Mouse (Mus musculus) c-Kit-positive CD71-negative TER-119-negative erythroid progenitor cells, embryonic 14.5 days (primary cell): ENCODE measurements around the gene Ptpdc1.

ENCODE experiments used
- DNase-seq: peaks from one replicate; pipeline ENCODE4 v3.0.0-alpha.2; 2013; ENCODE audit warnings: low read depth

Ptpdc1 gene

DNA sequence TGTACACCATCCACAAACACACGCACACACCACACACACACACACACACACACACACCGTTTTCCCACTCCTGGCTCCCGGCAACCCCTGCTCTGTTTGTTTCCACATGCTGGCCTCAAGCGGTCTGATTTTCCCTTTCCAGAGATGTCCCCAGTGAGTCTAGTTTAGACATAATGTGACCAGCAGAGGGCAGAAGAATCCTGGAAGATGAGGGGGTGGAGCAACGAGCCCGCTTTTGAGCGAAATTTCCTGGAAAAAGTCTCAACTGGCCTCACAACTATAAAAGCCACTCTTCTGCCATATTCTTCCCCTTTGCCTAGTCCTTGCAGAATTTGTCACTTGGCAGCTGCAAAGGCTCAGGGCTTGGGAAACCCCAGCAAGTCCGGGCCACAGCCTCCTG lies 30.2 kb upstream of the Ptpdc1 start:
- peak; percentile 40 for DNase-seq

DNA sequence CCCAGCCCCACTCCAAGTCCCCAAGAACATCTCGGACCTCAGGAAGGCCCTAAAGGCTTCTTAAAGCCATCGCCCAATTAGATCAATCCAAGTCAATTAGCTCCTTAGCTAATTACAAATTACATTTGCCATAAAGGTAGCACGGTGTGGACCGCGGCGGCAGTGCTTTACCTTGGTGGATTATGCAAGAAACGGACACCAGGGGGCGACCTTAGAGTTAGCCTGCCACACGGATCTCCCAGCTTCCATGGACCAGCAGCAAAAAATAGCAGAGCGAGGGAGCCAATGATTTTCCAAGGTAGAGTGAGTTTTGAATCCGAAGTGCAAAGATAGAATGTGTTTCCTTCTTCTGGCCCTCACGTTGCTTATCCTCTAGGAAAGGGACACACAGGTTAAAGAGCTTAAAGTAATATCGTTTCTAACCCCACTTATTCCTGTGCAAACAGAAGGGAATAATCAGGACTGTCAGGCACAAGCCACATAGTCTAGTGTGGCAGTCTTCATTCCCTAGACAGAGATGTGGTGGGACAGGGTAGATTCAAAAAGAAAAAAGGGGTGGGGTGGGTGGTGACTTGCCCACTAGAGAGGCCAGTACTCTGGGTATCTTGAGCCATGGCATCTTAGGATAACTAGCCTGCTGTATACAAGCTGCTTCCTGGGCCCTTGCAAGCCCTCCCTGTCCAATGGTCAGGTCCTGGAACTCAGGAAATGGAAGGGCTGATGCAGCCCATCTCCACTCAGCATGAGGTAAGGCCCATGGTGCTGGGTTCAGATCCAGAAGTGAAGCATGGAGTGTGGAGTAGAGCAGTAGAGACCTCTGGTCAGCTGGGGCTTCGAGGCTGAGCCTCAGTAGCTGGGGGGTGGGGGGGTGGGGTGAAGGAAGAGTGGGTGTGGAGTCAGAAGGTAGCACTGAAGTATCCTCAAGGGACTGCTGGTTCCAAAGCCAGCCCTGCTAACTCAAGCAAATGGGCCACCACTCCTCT lies 28.6 kb upstream of the Ptpdc1 start:
- peak; percentile 42 for DNase-seq

DNA sequence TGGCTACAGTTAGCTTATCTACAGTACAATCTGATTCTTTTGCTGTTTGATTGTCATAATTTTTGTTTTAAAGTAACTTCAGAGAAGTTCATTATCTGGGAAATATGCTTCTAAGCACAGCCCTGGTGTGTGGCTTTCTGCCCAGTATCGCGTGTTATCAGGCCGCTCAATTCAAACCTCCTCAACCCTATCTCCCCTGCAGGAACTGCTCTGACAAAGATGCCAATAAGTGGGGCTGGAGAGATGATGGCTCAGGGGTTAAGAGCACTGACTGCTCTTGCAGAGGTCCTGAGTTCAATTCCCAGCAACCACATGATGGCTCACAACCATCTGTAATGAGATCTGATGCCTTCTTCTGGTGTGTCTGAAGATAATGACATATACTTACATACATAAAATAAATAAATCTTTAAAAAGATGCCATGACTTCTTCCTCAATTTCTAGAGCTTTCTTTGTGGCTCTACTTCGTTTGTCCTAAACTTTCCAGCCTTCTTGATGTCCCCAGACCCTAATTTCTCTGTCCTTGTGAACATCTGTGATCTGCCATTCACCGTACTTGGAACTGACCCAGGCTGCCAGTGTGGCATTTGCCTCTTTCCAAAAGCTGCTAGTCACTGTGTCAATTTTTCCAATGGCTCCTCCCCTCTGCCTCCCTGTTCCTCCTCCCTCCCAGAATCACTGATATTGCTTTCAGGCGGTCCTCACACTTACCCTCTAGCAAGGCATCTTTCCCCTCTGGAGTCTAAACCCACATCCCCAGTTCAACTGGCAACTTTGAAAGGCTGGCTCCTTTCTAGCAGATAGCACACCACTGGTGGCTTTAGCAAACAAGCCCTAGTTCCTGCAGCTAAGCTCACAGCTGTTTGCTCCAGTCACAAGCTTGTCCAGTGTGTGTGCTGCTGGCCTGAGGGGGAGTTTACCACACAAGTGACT lies 25.9 kb upstream of the Ptpdc1 start:
- peak; percentile 40 for DNase-seq

DNA sequence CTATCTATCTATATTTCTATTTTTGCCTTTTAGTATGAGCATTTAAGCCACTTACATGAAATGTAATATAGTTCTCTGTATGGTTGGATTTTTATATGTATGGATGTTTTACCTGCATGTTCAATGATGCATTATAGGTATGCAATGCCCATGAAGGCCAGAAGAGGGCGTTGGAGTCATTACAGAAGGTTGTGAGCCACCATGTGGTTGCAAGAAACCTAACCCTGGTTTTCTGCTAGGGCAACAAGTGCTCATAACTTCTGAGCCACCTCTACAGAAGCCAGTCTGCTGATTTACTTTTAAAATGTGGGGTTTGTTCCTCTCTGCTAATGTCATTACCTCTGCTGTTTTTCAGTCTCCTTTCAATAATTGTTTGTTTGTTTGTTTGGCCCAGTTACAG lies 25.2 kb upstream of the Ptpdc1 start:
- DNase-seq = peak; percentile 45

DNA sequence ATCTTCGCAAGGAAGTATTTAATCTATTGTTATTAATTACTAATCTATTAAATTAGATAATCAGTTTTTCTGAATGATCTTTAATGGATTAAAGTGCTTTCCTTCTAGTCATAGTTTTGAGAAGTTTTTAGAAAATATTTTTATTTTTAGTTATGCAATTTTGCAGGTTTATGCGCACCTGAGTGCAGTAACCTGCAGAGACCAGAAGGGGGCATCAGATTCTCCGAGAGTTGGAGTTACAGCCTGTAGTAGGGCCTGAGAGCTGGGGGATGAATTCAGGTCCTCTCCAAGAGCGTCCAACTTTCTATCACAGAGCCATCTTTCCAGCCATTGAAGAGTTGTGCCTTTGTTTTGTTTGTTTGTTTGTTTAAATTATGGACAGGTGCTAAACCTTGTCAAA lies 21.2 kb upstream of the Ptpdc1 start:
- no peak for DNase-seq

DNA sequence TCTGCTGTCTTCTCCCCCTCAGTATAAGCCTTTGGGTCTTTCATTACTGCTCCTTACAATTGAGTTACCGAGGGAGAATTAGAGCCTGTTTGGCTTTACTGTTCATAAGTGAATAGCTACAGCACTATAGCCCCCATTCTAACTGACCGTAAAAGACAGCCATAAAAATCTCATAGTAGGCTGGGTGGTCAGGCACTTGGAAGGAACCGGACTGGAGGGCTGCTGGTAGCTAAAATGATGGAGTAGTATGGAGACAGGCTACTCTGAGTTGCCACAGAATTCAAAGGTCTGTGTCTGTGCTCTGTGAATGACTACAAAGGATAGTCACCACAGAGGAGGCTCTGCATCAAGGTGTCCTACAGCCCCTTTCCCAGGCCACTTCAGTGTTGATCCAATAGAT lies 18.5 kb upstream of the Ptpdc1 start:
- DNase-seq = no peak

DNA sequence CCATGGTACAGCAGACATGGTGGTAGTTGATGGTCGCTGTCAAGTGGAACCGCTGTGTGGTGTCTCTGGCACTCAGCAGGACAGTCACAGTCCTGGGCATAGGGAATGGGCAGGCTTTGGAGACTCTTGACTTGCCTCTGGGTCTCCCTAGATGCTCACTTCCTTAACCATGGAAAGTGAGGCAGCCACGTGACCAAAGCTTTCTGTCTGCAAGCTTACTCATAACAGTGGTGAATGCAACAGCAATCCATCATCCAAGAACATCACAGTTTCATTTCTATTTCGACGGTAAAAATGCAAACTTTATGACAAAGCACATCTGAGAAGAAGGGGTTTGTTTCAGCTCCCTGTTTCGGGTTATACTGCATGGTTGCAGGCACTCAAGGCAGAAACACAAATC lies 17.6 kb upstream of the Ptpdc1 start:
- DNase-seq = no peak

DNA sequence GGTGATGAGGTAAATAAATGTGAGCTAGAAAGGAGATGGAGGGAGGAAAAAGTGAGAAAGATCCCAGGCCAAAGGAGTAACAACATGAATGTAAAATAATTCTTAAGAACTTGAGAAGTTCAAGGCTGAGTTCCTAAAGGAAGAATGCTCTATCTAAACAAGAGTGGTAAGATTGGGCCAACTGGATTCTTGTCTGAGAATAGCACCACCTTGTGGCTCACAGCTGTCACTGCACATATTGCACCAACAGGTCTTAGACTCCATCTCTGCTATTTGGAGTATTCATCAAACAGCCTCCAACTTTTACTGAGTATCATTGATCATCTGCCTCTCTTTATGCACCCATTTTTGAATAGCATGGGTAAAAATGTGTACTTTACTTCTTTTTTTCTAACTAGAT lies 14.1 kb upstream of the Ptpdc1 start:
- DNase-seq = no peak

DNA sequence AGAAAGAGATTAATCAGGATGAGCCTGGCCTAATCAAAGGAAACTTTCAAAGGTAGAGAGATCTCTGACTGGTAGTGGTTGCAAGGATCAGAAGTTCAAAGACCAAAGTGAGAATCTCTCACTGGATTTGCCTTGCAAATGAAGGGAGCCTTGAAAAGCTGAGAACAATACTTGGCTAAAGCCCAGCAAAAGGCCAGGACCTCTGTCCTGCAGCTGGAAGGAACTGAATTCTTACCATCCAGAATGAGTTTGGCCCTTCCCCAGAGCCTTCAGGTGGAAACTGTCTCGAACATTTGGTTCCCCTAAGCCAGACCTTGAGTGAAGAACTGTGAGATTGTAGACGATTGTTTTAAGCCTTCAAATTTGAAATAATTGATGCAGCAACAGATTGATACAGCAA lies 12.2 kb upstream of the Ptpdc1 start:
- no peak for DNase-seq

DNA sequence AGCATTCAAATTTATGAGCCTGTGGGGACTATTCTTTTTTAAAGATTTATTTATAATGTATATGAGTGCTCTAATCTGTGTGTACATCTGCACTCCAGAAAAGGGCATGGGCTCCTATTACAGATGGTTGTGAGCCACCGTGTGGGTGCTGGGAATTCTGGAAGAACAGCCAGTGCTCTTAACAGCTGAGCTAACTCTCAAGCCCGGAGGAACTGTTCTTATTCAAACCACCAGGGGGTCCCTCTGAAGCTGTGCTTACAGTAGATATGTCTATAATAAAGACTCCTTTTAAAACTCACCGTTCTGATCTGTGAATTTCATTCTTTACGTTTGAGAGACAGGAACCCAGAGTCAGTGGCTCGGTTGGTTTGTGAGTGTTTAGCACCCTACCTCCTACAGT lies 6.2 kb upstream of the Ptpdc1 start:
- DNase-seq = no peak

DNA sequence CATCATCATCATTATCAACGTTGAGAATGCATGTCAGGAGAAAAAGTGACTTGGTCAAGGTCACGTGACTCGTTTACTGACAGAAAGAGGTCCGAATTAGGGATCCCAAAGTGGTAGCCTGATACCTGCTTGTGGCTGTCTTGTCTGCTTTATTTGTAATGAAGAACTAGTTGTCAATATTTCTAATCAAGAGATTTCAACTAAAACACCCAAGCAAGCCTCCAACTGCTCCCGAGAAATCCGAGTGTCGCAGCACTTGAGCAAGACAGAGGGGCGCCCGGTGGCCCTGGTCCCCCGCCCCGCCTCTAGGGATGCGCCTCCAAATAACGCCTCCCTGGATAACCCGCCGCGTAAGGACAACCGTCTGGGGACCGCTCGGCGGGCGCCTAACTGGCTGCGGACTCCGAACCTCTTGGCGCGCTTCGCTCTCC lies 481 bp downstream of the Ptpdc1 start:
- peak; percentile 9 for DNase-seq

DNA sequence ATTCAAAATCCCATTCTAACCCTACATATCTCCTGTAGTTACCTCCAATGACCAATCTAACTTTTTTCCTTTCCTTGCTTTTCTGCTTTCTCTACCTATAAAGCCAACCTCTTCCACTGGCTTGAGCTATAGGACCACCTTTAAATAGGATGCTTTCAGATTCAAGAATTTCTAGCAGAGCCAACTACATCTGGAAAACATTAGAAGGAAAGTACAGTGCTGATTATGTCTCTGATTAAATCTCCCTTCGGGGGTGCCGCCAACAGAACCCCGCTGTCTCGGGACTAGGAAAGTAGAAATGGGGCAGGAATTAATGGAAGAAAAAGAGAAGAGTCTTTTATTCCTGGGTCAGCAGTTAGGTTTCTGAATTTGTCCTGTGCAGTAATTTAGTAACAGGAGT lies 6.6 kb downstream of the Ptpdc1 start:
- DNase-seq = no peak

DNA sequence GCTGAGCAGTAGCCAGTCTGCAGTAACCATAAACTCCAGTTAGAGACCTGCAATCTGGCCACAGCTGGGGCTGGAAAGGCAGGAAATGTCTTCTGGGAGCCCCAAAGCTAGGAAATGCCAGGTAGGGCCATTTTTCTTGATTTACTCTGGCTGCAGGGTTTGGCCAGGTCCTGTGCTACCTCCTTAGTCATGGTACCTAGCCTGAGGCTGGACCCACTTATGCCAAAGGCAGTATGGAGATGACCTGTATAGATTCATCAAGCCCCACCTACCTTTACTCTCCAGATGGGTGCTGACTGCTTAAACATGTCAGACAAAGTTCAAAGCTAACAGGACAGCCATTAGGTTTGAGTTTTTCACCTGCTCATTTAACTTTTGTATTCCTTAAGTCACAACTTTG lies 7.7 kb downstream of the Ptpdc1 start:
- DNase-seq = no peak

DNA sequence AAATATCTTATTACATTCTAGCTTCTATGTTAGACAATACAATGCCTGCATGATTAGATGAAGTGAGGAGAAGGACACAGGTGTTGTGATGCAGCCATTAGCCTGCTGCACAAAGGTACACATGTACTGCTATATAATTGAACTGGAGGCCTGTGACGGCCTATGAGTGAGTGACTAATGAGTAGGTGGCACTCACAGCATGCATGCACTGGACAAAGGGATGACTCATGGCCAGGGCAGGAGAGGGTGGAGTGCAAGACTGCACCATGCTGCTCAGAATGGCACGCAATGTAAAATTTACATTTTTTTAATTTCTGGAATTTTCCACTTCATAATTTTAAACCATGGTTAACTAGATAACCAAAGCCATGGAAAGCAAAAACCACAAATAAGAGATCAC lies 10.9 kb downstream of the Ptpdc1 start:
- DNase-seq = no peak

DNA sequence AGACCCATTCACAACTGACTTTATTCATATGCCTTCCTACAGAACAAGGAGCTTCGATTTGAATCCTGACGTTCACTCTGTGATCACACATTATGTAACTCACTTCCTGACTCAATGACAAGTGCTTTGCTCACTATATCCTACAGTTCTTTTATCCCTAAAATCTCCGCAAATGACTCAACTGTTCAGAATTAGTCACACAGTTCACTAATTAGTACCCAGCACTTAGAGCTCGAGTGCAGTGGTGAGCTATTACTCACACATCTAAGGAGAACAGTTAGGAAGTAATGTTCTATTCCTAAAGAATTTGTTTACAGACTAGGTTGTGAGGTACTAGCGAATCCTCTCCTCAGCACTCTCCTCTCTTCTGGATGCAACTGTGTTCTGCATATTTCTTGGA lies 16.4 kb downstream of the Ptpdc1 start:
- no peak for DNase-seq

DNA sequence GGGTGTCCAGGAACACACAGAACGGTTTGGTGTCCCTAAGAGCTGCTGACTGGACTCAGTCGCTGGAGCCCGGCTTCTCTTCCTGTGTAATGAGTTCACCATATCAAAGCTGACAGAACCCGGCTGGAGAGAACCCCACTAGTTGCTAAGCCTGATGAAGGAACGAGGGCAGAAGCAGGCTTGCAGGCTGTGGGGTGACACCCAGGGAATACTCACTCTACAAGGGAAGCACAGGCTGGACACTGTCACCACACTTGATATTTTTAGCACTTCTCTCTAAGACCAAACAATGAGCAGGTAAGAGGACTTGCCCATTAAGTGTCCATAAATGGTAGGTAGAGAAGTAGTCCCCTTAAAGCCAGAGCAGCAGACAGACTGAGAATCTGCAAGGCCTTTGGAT lies 20.9 kb downstream of the Ptpdc1 start:
- no peak for DNase-seq

DNA sequence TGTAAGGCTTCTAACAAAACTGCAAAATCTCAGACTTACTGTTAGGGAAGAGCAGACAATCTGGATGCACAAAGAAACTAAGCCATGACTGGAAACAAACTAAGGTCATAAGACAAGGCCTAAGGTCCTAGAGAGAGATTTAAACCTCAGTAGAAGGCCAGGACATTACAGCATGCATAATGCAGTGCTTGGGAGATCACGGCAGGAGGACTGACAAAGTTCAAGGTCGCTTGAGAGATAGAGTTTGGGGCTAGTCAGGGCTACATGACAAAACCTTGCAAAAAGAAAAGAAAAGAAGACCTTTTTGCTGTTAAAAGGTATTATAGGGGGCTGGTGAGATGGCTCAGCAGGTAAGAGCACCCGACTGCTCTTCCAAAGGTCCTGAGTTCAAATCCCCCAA lies 22.2 kb downstream of the Ptpdc1 start:
- no peak for DNase-seq

DNA sequence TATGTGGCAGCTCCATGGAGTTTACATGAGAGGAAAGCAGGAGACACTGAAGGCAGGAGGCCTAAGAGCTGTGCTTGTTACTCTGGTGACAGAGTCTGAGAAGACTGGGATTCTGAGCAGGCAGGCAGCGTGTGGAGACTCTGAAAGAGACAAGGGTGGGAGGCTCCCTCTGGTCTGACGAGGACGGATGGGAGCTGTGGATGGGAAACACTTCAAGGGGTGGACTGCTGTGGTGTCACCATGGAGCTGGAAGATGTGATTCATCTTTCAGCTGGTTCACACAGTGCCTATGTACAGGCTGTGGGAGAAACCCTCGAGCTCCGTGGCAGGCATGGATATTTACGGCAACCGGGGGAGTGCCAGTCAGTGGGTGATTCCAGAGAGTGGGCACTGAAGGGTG lies 30.9 kb downstream of the Ptpdc1 start:
- DNase-seq = no peak

DNA sequence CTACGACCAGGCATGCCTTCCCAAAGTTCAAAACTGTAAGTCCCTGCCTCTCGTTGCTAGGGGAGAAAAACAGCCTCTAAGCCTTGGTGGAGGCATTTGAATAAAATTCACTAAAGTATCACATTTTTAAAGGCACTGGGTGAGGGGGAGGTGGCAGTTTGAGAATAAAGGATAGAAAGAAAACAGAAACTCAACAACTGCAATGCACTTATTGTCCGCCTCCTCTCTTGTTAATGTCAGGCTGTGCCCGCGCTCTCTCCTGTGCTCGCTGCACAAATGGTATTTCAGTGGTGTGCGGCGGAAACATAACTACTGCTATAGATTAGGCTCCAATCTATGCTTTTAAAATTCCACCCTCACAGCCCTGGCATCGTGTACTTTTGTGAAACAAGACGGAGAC lies 31.4 kb downstream of the Ptpdc1 start:
- DNase-seq = no peak

DNA sequence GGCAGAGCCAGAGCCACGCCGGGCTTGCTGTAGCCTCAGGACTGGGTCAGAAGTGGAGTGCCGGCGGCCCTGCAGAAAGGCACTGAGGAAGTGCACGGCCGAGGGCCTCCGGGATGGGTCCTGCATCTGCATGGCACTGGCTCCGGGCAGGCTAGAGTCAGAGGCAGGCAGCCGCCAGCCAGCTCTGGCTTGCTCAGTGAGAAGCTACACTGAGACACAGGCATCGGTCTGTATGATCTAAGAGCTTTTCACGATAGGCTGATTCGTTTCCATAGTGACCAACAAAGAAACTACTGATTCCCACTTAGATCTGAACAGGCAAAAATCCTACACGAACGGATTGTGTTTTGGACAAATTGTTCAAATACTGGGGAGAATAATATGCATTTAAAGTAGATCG lies 32.3 kb downstream of the Ptpdc1 start:
- DNase-seq = no peak

DNA sequence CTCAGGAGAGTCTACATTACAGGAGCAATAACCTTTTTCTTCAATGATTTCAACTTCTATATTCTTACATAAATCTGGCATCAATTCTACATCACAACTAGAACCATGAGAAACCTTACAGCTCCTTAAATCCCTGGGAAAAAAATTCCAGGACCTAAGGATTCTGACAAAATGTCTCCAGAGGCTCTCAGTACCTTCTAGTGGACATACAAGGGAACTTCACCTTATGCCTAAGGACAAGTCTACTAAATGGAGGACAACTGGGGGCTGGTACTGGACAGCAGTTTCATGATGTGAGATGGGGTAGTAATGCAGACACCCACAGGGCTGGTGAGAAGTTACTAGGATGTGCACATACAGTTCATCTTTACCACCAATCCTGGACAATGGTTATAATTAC lies 34.7 kb downstream of the Ptpdc1 start:
- no peak for DNase-seq

DNA sequence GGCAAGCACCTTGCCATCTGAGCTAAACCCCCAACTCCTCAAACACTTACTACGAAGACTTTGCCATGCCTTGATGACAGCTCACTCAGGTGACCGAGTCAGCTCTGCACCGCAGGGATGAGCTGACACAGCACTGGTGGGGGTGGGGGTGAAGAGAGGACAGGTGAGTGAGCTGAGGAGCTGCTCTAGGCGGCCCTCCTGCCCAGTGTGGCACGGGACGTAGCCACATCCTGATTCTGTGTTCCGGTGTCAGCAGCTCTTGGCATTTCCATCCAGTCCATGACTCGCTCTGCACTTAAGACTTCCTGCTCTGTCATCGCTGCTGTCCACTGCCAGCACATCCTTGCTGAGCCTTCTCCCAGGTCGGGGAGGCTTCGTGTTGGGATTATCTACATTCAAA lies 38.1 kb downstream of the Ptpdc1 start:
- DNase-seq = no peak

DNA sequence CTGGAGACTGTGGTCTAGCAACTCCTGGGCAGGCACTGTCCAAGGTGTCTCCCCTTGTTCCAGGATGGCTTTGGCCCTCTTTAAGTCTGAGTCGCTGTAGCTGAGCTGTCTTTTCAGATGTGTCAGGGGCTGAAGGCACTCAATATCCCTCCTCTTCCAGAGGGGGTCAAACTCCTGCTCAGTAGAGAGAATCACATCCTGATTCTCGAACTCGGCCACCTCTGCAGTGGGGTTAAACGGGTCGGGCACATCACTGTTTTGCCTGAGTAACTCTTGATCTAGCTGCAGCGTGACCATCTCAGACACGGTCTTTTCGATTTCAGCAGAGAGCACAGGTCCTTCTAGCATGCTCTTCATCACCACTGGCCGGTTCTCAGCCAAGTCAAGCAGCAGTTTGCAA lies 39.0 kb downstream of the Ptpdc1 start:
- no peak for DNase-seq
